Mouse (Mus musculus) kidney, embryonic 15.5 days (tissue): Measurements from ENCODE around the gene Vmn1r73. TPM values are rescaled to one million over a fixed set of nuclear protein-coding genes. Genes with fewer than 3 reads are reported as not detected.

ENCODE experiments used
- ATAC-seq: fragments of 200-750 bp; cut with Nextera tagmentation; replicated peaks from 2 replicates; pipeline ENCODE4 v1.8.0; 2017; ENCODE audit warnings: moderate TSS enrichment; ENCODE audit not compliant: low FRiP score
- H3K27ac ChIP-seq: fragments of 300-500 bp; sonication (generic); 2 replicates; pipeline ENCODE4 v1.5.1; 2015; ENCODE audit warnings: mild to moderate bottlenecking, inconsistent platforms
- H3K27me3 ChIP-seq: fragments of 300-500 bp; sonication (generic); 2 replicates; pipeline ENCODE4 v1.6.1; 2015; ENCODE audit warnings: inconsistent platforms
- H3K36me3 ChIP-seq: fragments of 300-500 bp; sonication (generic); 2 replicates; pipeline ENCODE4 v1.6.1; 2015; ENCODE audit warnings: inconsistent platforms
- H3K4me1 ChIP-seq: fragments of 300-500 bp; sonication (generic); 2 replicates; pipeline ENCODE4 v1.6.1; 2015; ENCODE audit warnings: inconsistent platforms
- H3K4me2 ChIP-seq: fragments of 300-500 bp; sonication (generic); 2 replicates; pipeline ENCODE4 v1.6.1; 2015; ENCODE audit warnings: moderate library complexity, mild to moderate bottlenecking, inconsistent platforms
- H3K4me3 ChIP-seq: fragments of 300-500 bp; sonication (generic); replicated peaks from 2 replicates; pipeline ENCODE4 v1.5.1; 2015; ENCODE audit warnings: mild to moderate bottlenecking, inconsistent platforms
- H3K9ac ChIP-seq: fragments of 300-500 bp; sonication (generic); 2 replicates; pipeline ENCODE4 v1.6.1; 2015; ENCODE audit warnings: mild to moderate bottlenecking, inconsistent platforms
- H3K9me3 ChIP-seq: fragments of 300-500 bp; sonication (generic); replicated peaks from 2 replicates; pipeline ENCODE4 v1.6.1; 2016; ENCODE audit warnings: inconsistent platforms
- WGBS: fragments of 180-500 bp; shearing (Covaris S2); methylation state at CpG from one replicate; pipeline ENCODE4 v1.1.7; 2015; ENCODE audit warnings: mixed read lengths; 5-methylcytosine and 5-hydroxymethylcytosine counted together
- polyA plus RNA-seq: library from polyadenylated mRNA; unstranded; fragments of >200 nt; fragmentation: Nextera tagmentation; extraction: Ambion mirVana; gene quantifications from 2 replicates; pipeline ENCODE4 v1.2.1, GENCODE M21; 2015

Gene Vmn1r73
- polyA plus RNA-seq = not detected in 2 replicates

- H3K4me3 ChIP-seq = no peak within 1 kb of the TSS
- 93% methylated on average over 1 of the region's 1 CpGs for WGBS
- no peak within 1 kb of the TSS for H3K4me2 ChIP-seq
- no peaks in the 10 kb centered on the region for H3K36me3 ChIP-seq
- no peak within 1 kb of the TSS for H3K9ac ChIP-seq
- no peaks in the 10 kb centered on the region for H3K27me3 ChIP-seq
- peaks cover 14% of the 10 kb centered on the region; the same call in 1 of the 2 replicates for H3K9me3 ChIP-seq
- no peaks in the 10 kb centered on the region for H3K4me1 ChIP-seq
- no peak within 1 kb of the TSS for H3K27ac ChIP-seq
- no peak for ATAC-seq
These were observed at the start of gene Vmn1r73 for GRCm38 (mm10) chr7:11729966-11730365. TSS of gene Vmn1r73 (plus strand) at chr7:11730266.

Other genes with a start within 250 kb of the Vmn1r73 start
- gene Zscan4-ps2, start 216.0 kb upstream of the Vmn1r73 start, polyA plus RNA-seq = not detected in 2 replicates
- gene Zscan4-ps3, start 121.0 kb upstream of the Vmn1r73 start, polyA plus RNA-seq = not detected in 2 replicates
- gene Vmn1r72, start 50.1 kb upstream of the Vmn1r73 start, polyA plus RNA-seq = not detected in 2 replicates
- gene Vmn1r74, start 103.7 kb downstream of the Vmn1r73 start, polyA plus RNA-seq = not detected in 2 replicates
- gene Vmn1r75, start 144.4 kb downstream of the Vmn1r73 start, polyA plus RNA-seq = not detected in 2 replicates
- gene Vmn1r76, start 207.9 kb downstream of the Vmn1r73 start, polyA plus RNA-seq = not detected in 2 replicates